Mouse (Mus musculus) thymus, adult 2 months (tissue): ENCODE results near the gene 4930444G20Rik.

Source experiments
- CTCF ChIP-seq: fragments of 200-500 bp; IDR thresholded peaks from 2 replicates; pipeline ENCODE4 v1.5.1; 2012; ENCODE audit warnings: mild to moderate bottlenecking, control low read depth, low read length, moderate library complexity, borderline replicate concordance; ENCODE audit not compliant: control insufficient read depth, poor library complexity, insufficient read depth; ENCODE audit errors: extremely low read depth
- POLR2A ChIP-seq: fragments of 200-500 bp; IDR thresholded peaks from 2 replicates; pipeline ENCODE4 v1.6.1; 2012; ENCODE audit warnings: mild to moderate bottlenecking, low read length, control low read depth, moderate library complexity; ENCODE audit not compliant: control insufficient read depth, poor library complexity, insufficient read depth; ENCODE audit errors: extremely low read depth

DNA sequence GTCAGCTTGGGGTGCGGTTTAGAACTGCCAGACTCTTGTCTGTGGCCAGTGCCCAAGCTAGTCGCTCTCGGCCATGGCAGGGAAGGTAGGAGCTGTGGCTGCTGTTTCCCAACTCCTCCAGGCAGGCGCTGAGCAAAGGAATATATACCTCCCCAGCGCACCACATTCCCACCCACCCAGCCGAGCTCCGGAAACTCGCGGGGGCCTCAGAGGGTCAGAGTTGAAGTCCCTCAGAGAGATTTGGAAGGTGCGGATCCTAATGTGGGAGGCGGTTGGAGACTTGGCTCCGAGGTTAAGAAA, 8.9 kb downstream of the 4930444G20Rik start:
- TF ChIP-seq CTCF (no peak), POLR2A (no peak)
